Mouse (Mus musculus) small intestine, adult 2 months (tissue): ENCODE data around the gene Cend1.
A peak's percentile ranks its signal among the peaks of the same experiment; 100 is the strongest.

Source experiments
- CTCF ChIP-seq: fragments of 200-500 bp; IDR thresholded peaks from 2 replicates; pipeline ENCODE4 v1.5.1; 2012; ENCODE audit warnings: low read depth, mild to moderate bottlenecking, control low read depth, inconsistent platforms, low read length, moderate library complexity, mixed read lengths; ENCODE audit not compliant: insufficient replicate concordance, insufficient read length; ENCODE audit errors: extremely low read depth
- POLR2A ChIP-seq: fragments of 200-500 bp; IDR thresholded peaks from 2 replicates; pipeline ENCODE4 v1.6.1; 2012; ENCODE audit warnings: low read depth, mild to moderate bottlenecking, control low read depth, inconsistent platforms, low read length, moderate library complexity

GRCm38 (mm10) chr7:141443828-141444237 lies 14.5 kb upstream of the Cend1 start, which contains the start of gene Pidd1:
- TF ChIP-seq CTCF, result no peak
- TF ChIP-seq POLR2A, result peak; percentile 43; the same call in 1 of the 2 replicates
